Mouse (Mus musculus): Measurements from ENCODE around the gene Otc. TPM values are rescaled to one million over a fixed set of nuclear protein-coding genes. Genes with fewer than 3 reads are reported as not detected.

The Otc gene
- polyA plus RNA-seq (2015; fragmentation: Illumina TruSeq; extraction: RNeasy Lipid Tissue Mini Kit (QIAGEN cat#74804); ENCODE audit: insufficient read depth, low read depth, low replicate concordance), result not detected

DNA sequence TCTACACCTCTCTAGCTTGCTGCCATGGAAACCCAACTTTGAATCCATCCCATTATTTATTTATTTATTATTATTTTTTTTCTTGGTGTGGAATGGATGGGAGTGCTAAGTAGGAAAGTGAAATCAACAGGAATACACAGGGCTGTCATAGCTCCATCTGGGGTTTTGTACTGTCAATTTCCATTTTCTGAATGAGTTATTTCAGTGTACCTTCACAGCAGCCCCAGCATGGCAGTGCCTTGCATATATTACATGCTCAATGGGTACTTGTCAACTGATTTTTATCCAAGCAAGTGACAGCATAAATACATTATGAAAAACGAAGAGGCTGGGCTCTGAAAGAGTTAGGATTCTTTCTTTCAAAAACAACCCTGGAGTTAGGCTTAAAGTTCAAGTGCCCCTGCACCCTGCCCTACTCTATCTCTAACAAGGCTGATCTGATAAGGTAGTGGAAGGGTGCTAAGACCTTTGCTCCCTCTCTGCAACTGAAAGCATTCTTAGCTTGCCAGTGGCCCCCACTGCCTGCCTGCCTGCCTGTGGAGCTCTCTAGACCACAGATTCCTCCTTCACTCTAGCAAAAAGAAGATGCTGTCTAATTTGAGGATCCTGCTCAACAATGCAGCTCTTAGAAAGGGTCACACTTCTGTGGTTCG lies at the start of gene Otc:
Gene Otc, plus strand, starts transcription at position 454 of the 653 bp plus-strand sequence.

DNA sequence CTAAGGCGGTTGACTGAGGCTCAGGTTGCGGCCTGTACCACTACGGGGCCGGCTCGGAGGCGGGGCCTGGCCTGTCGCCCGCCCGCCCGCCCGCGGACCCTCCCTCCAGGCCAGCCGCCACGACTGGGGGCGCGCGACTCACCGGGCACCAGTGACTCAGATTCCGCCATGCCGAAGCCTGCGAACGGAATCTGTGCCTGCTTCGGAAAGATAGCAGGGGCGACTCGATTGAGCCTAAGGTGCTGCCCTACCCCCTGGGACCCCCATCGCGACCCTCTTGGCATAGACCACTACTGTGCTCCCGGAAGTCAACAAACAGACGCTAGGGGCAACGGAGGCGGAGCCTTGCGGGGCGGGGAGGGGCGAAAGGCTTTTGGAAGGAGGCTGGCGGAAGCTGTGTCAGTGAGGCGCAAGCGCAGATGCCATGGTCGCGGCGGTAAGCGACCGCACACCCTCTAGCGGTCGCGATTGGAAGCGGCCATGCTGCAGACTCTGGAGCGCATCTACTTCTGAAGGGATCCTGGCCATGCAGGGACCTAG lies 35.6 kb upstream of the Otc start, which contains the start of gene Rpgr:
Gene Rpgr, minus strand, starts transcription at position 511 of the 540 bp plus-strand sequence.

Other genes starting within 250 kb of the Otc start
- gene Srpx, start 134.6 kb upstream of the Otc start, polyA plus RNA-seq (2015; fragmentation: Illumina TruSeq; extraction: RNeasy Lipid Tissue Mini Kit (QIAGEN cat#74804); ENCODE audit: insufficient read depth, low read depth, low replicate concordance), result 5.1 TPM
- 1.4 TPM for gene Rpgr, start 35.4 kb upstream of the Otc start, polyA plus RNA-seq (2015; fragmentation: Illumina TruSeq; extraction: RNeasy Lipid Tissue Mini Kit (QIAGEN cat#74804); ENCODE audit: insufficient read depth, low read depth, low replicate concordance)
- 31.4 TPM for gene Tspan7, start 232.9 kb downstream of the Otc start, polyA plus RNA-seq (2015; fragmentation: Illumina TruSeq; extraction: RNeasy Lipid Tissue Mini Kit (QIAGEN cat#74804); ENCODE audit: insufficient read depth, low read depth, low replicate concordance)